Mouse (Mus musculus) lung, postnatal 0 days (tissue): ENCODE measurements at regions not wholly inside any gene's neighbourhood (a gene's known extent, or its start where the extent isn't known, plus 50 kb on each side); places are given as distances from the start of the nearest gene placed in this dataset.

Source experiments
- CTCF ChIP-seq: IDR thresholded peaks from 2 replicates; pipeline ENCODE4 v1.5.1; 2016; ENCODE audit warnings: antibody characterized with exemption, mild to moderate bottlenecking
- EP300 ChIP-seq: IDR thresholded peaks from 2 replicates; pipeline ENCODE4 v1.6.1; 2016; ENCODE audit warnings: antibody characterized with exemption, mild to moderate bottlenecking, control low read depth

DNA sequence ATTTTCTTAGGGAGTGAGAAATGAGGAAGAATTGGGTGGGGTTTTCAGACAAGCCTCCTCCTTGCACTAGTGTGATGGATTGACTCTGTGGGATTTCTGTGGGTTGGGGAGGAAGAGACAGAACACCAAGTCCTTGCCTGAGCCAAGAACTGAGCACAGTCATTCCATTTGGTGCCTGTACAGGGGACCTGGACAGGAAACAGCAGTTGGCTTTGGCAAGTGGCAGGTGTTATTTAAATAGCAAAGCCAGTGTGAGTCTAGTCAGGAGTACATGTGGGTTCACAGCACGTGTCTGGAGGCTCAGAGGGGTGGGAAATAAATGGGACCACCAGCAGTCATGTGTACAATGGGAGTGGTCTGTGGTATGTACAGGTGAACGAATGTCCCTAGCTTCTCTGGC lies 341.0 kb upstream of the Auts2 start:
- TF ChIP-seq EP300 (no peak), CTCF (no peak)
